Mouse (Mus musculus) liver, embryonic 14.5 days (tissue): Measurements from ENCODE around the gene Csnk1g2. TPM values are rescaled to one million over a fixed set of nuclear protein-coding genes. Genes with fewer than 3 reads are reported as not detected.

ENCODE experiments used
- ATAC-seq: fragments of 200-750 bp; cut with Nextera tagmentation; 2 replicates; pipeline ENCODE4 v1.8.0; 2017; ENCODE audit warnings: moderate number of reproducible peaks, mild to moderate bottlenecking, moderate library complexity; ENCODE audit not compliant: insufficient read depth
- DNase-seq, 3 experiments: peaks; one replicate each; pipeline ENCODE4 v3.0.0-alpha.2; 2012 to 2013; ENCODE audit warnings: low read depth in 3 of 3, low spot score in 3 of 3
- H3K27ac ChIP-seq: fragments of 300-500 bp; sonication (generic); 2 replicates; pipeline ENCODE4 v1.5.1; 2014; ENCODE audit warnings: moderate library complexity, mild to moderate bottlenecking, control low read depth, inconsistent platforms
- H3K27me3 ChIP-seq: fragments of 300-500 bp; sonication (generic); 2 replicates; pipeline ENCODE4 v1.6.1; 2014; ENCODE audit warnings: mild to moderate bottlenecking, low read length, moderate library complexity; ENCODE audit not compliant: control insufficient read depth, insufficient read depth
- H3K36me3 ChIP-seq: fragments of 300-500 bp; sonication (generic); replicated peaks from 2 replicates; pipeline ENCODE4 v1.6.1; 2014; ENCODE audit warnings: low read depth; ENCODE audit not compliant: control insufficient read depth, insufficient read depth
- H3K4me1 ChIP-seq, 2 experiments: fragments of 200-500 bp in 1 of 2; fragments of 300-500 bp in 1 of 2; sonication (generic) in 1 of 2; replicated peaks; 2 replicates each; pipeline ENCODE4 v1.6.1; 2012 to 2014; ENCODE audit warnings: antibody characterized with exemption in 1 of 2, inconsistent platforms in 1 of 2, low read length in 1 of 2; ENCODE audit not compliant: control insufficient read depth in 2 of 2, insufficient read depth in 2 of 2
- H3K4me2 ChIP-seq: fragments of 300-500 bp; sonication (generic); 2 replicates; pipeline ENCODE4 v1.6.1; 2014; ENCODE audit warnings: low read depth, mild to moderate bottlenecking, control low read depth, moderate library complexity
- H3K4me3 ChIP-seq, 2 experiments: fragments of 200-500 bp in 1 of 2; fragments of 300-500 bp in 1 of 2; sonication (generic) in 1 of 2; 2 replicates each; pipeline ENCODE4 v1.5.1; 2012 to 2014; ENCODE audit warnings: low read depth in 2 of 2, low read length in 2 of 2, mild to moderate bottlenecking in 2 of 2, control low read depth in 1 of 2, inconsistent platforms in 1 of 2, moderate library complexity in 1 of 2; ENCODE audit not compliant: insufficient read depth in 1 of 2
- H3K9ac ChIP-seq: fragments of 300-500 bp; sonication (generic); replicated peaks from 2 replicates; pipeline ENCODE4 v1.6.1; 2014; ENCODE audit warnings: mild to moderate bottlenecking, control low read depth, moderate library complexity
- H3K9me3 ChIP-seq: fragments of 300-500 bp; sonication (generic); 2 replicates; pipeline ENCODE4 v1.6.1; 2016; ENCODE audit warnings: low read length, mixed read lengths; ENCODE audit not compliant: control insufficient read depth
- CTCF ChIP-seq: IDR thresholded peaks from 2 replicates; pipeline ENCODE4 v1.5.1; 2016; ENCODE audit warnings: antibody characterized with exemption, low read depth, control low read depth
- EP300 ChIP-seq: IDR thresholded peaks from 2 replicates; pipeline ENCODE4 v1.6.1; 2016; ENCODE audit warnings: antibody characterized with exemption, low read depth
- WGBS: fragments of 180-500 bp; shearing (Covaris S2); extraction: QIAGEN DNeasy Blood & Tissue Kit; methylation state at CpG from one replicate; pipeline ENCODE4 v1.1.7; 2014; ENCODE audit not compliant: insufficient replicate concordance; 5-methylcytosine and 5-hydroxymethylcytosine counted together
- polyA plus RNA-seq, 2 experiments: library from polyadenylated mRNA; depleted of rRNA in 1 of 2; stranded (reverse) in 1 of 2; unstranded in 1 of 2; fragments of >200 nt; fragmentation: Nextera tagmentation in 1 of 2; extraction: Ambion mirVana in 1 of 2; gene quantifications; 2 replicates each; pipeline versions ENCODE4 v1.2.1 to v1.2.3; 2012 to 2014

The Csnk1g2 gene
- polyA plus RNA-seq, 2 experiments, result 25.5 to 51.3 TPM

- Histone ChIP-seq H3K4me2 (peak overlapping the region; percentile 98), H3K27ac (peak overlapping the region; percentile 100), H3K4me1 (peaks cover 44 to 46% of the 10 kb centered on the region in 2 experiments), H3K9ac (peak overlapping the region; percentile 98), H3K36me3 (no peaks in the 10 kb centered on the region; the same call in none of the 2 replicates), H3K27me3 (no peaks in the 10 kb centered on the region), H3K4me3 (peak overlapping the region; percentile 65 to 98; a peak in 3 of 4 replicates), H3K9me3 (no peaks in the 10 kb centered on the region)
- no peak for ATAC-seq
- WGBS, result 13% methylated on average over 10 of the region's 10 CpGs
- TF ChIP-seq EP300, result no peak; the same call in 1 of the 2 replicates
- TF ChIP-seq CTCF, result no peak
- DNase-seq, result no peak
These were observed 56.2 kb downstream of the Csnk1g2 start for GRCm38 (mm10) chr10:80678601-80679377.

- no peaks in the 10 kb centered on the region for H3K9me3 ChIP-seq
- peak overlapping the region; percentile 98 for H3K4me2 ChIP-seq
- TF ChIP-seq EP300, result no peak
- no peak for TF ChIP-seq CTCF
- 54% methylated on average over 9 of the region's 9 CpGs for WGBS
- peaks cover 46 to 48% of the 10 kb centered on the region in 2 experiments for H3K4me1 ChIP-seq
- H3K4me3 ChIP-seq, result no peak overlapping the region
- peak overlapping the region; percentile 100 for H3K27ac ChIP-seq
- H3K9ac ChIP-seq, result peak overlapping the region; percentile 16
- ATAC-seq (no peak), DNase-seq (no peak)
- H3K27me3 ChIP-seq, result no peaks in the 10 kb centered on the region
- no peaks in the 10 kb centered on the region; the same call in none of the 2 replicates for H3K36me3 ChIP-seq
These were observed 57.1 kb downstream of the Csnk1g2 start for GRCm38 (mm10) chr10:80679556-80680259.

DNA sequence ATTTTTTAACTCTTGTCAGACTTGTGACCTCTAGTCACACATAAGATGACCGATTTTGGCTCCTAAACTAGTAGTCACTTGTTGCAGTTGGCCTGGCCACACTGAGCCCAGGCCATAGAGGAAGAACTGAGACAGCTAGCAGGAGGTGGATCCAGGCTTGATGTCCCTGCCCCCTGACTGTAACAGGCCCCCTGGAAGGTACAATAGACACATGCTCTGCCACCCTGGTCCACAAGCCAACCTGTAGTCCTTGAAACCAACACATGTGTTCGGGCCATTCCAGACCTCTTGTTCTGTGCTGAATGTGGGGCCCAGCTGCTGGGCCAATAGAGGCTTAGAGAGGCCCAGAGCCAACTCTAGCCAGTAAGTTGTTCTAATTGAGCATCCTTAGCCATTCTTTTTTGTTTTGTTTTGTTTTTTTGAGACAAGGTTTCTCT, 57.6 kb downstream of the Csnk1g2 start:
- Histone ChIP-seq H3K27me3 (no peaks in the 10 kb centered on the region), H3K27ac (peak overlapping the region; percentile 100), H3K9ac (no peak overlapping the region), H3K4me1 (peaks cover 50 to 51% of the 10 kb centered on the region in 2 experiments), H3K4me3 (no peak overlapping the region), H3K9me3 (no peaks in the 10 kb centered on the region), H3K4me2 (no peak overlapping the region), H3K36me3 (no peaks in the 10 kb centered on the region; the same call in none of the 2 replicates)
- WGBS, result 65% methylated on average over 2 of the region's 2 CpGs
- ATAC-seq (no peak), DNase-seq (no peak)
- no peak for TF ChIP-seq EP300
- no peak for TF ChIP-seq CTCF

DNA sequence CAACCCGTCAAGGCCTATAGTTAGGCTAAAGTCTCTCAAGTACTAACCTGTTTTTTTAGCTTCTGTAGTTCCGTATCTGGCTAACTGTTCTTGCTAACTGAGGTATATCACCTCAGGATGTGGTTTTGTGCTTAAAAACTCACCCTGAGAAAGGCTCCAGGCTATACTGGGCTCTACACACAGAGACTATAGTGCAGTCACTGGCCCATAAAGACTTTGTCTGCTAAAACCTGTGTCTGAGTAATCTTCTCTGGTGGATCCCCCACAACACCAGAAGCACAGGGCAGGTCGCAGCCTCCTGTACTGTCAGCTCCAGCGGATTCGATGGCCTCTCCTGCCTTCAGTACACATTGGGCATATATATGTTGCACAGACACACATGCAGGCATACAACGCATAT, 59.4 kb downstream of the Csnk1g2 start:
- no peak for ATAC-seq
- no peak overlapping the region for H3K9ac ChIP-seq
- no peak for TF ChIP-seq CTCF
- TF ChIP-seq EP300, result no peak
- no peak overlapping the region for H3K4me3 ChIP-seq
- no peaks in the 10 kb centered on the region for H3K9me3 ChIP-seq
- 77% methylated on average over 6 of the region's 6 CpGs for WGBS
- no peak overlapping the region; the same call in 1 of the 2 replicates for H3K27ac ChIP-seq
- no peak for DNase-seq
- H3K36me3 ChIP-seq, result peaks cover 14% of the 10 kb centered on the region
- peaks cover 54 to 58% of the 10 kb centered on the region in 2 experiments for H3K4me1 ChIP-seq
- H3K4me2 ChIP-seq, result no peak overlapping the region
- H3K27me3 ChIP-seq, result no peaks in the 10 kb centered on the region

- Histone ChIP-seq H3K27ac (peak overlapping the region; percentile 96), H3K36me3 (peaks cover 17% of the 10 kb centered on the region), H3K4me3 (no peak overlapping the region), H3K9me3 (no peaks in the 10 kb centered on the region), H3K27me3 (no peaks in the 10 kb centered on the region), H3K9ac (0 out of 2 replicates have a peak overlapping the region, but pooled peaks have one; percentile 9), H3K4me1 (peaks cover 38 to 41% of the 10 kb centered on the region in 2 experiments), H3K4me2 (no peak overlapping the region)
- WGBS, result 96% methylated on average over 1 of the region's 1 CpGs
- ATAC-seq, result no peak
- TF ChIP-seq CTCF (no peak), EP300 (no peak)
- no peak for DNase-seq
These were observed 61.0 kb downstream of the Csnk1g2 start for GRCm38 (mm10) chr10:80683647-80684046.
